Mouse (Mus musculus): Measurements from ENCODE around the gene Mrfap1. TPM values are rescaled to one million over a fixed set of nuclear protein-coding genes. Genes with fewer than 3 reads are reported as not detected.

Gene Mrfap1
- polyA plus RNA-seq, 1 experiment: 92.4 TPM

DNA sequence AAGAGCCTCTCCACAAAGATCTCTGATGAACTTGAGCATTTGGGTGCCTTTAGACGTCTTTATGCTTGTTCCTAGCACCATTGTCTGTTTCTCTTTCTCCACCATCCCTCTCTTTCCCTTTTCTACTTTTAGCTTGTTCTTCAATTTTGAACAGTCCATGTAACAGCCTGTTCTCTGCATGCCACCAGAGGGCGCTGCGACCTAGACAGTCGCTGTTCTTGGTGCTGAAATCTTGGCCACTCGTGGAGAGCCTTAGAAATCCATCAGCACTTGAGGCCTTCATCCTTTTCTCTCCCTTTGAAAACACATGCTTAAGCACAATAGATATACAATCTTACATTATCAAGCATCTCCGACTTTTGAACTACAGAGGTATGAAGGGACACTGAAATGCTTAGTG lies 39.4 kb upstream of the Mrfap1 start:
- TF ChIP-seq POLR2A (IDR thresholded peaks at IDR 0.05; ENCODE audit: control insufficient read depth, extremely low read depth, insufficient read depth, low read length, poor library complexity) (no peak), CTCF (IDR thresholded peaks at IDR 0.05; ENCODE audit: borderline replicate concordance, control insufficient read depth, extremely low read depth, insufficient read depth, low read length, poor library complexity) (peak; percentile 75; the same call in 1 of the 2 replicates)
- Histone ChIP-seq H3K27me3 (ENCODE audit: control insufficient read depth, insufficient read depth, low read length) (no peaks in the 10 kb centered on the region), H3K36me3 (ENCODE audit: control insufficient read depth, insufficient read depth, low read length) (no peaks in the 10 kb centered on the region), H3K27ac (ENCODE audit: control insufficient read depth, insufficient read depth, low read length) (no peak overlapping the region), H3K4me3 (ENCODE audit: control insufficient read depth, insufficient read depth, low read length) (no peak overlapping the region), H3K4me1 (replicated peaks; ENCODE audit: control insufficient read depth, insufficient read depth, low read length) (peaks cover 4% of the 10 kb centered on the region)
- peak; percentile 63 for DNase-seq
- WGBS: 2% methylated on average over 6 of the region's 6 CpGs

GRCm38 (mm10) chr5:36831272-36831671 lies 34.7 kb upstream of the Mrfap1 start:
- Histone ChIP-seq H3K27me3 (ENCODE audit: control insufficient read depth, insufficient read depth, low read length) (no peaks in the 10 kb centered on the region), H3K36me3 (ENCODE audit: control insufficient read depth, insufficient read depth, low read length) (no peaks in the 10 kb centered on the region), H3K4me3 (ENCODE audit: control insufficient read depth, insufficient read depth, low read length) (no peak overlapping the region), H3K4me1 (replicated peaks; ENCODE audit: control insufficient read depth, insufficient read depth, low read length) (peaks cover 14% of the 10 kb centered on the region), H3K27ac (ENCODE audit: control insufficient read depth, insufficient read depth, low read length) (no peak overlapping the region)
- TF ChIP-seq POLR2A (IDR thresholded peaks at IDR 0.05; ENCODE audit: control insufficient read depth, extremely low read depth, insufficient read depth, low read length, poor library complexity) (no peak), CTCF (IDR thresholded peaks at IDR 0.05; ENCODE audit: borderline replicate concordance, control insufficient read depth, extremely low read depth, insufficient read depth, low read length, poor library complexity) (no peak)
- WGBS: 67% methylated on average over 7 of the region's 7 CpGs
- DNase-seq: no peak

DNA sequence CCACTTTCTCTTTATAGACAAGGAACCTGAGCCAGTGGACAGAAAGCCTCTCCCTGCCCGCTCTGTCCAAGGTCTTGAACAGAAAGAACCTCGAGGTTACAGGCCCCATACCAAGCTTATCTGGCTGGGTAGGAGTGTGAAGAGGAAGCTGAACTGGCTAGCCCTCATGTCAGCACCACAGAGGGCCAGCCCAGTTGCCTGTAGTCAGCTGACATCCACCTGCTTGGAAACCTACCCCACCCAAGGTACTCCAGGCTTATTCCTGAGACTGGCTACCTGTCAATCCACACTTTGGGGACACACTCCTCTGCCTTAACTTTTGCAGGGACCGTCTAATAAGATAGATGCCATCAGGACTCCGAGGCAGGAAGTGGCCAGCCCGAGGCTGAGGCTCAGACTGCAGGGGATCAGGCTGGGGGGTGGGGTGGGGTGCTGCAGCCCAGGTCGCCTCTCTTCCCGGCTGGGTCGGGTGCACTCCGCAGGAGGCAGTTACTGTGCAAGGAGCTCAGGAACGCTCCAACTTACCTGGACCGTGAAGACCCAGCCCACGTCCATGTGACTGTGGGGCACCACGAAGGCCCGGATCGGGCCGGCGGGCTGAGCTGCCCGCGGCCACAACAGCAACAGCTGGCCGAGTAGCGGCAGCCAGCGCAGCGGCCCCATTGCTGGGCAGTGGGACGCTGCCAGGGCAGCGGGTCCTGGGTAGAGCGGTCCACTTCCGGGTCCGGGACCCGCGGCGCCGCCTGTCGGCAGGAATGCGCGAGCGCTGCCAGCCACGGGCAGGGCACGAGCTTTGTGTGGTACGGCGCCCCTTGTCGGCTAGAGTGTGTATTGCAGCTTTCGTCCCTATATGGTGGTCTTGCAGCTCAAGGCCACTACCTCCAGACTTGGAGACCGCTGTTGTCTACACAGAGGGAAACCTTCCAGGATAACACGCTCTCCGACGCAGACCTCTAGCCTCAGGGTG lies 33.6 kb upstream of the Mrfap1 start, which contains the start of gene Man2b2:
TSS of gene Man2b2 (minus strand) at position 741 of the 967 bp plus-strand sequence.
- DNase-seq: peak; percentile 89

DNA sequence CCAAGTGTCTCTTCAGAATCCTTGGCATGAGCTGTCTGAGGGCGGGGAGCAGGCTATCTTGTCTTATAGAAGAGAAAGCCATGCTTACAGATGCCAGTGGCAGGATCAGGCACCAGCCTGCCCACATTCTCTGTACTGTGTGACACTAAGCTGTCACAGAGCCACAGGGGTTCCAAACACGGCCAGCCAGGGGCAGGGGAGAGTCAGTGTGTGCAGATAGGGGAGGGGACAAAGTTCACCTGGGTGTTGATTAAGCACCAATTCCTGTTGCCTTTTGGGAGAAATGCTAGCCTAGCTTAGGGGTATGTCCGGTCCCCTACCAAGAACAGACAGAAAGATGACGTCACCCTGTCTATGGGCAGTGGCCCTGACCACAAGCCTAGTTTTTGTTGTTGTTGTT lies 32.5 kb upstream of the Mrfap1 start:
- no peak for TF ChIP-seq CTCF (IDR thresholded peaks at IDR 0.05; ENCODE audit: borderline replicate concordance, control insufficient read depth, extremely low read depth, insufficient read depth, low read length, poor library complexity)
- TF ChIP-seq POLR2A (IDR thresholded peaks at IDR 0.05; ENCODE audit: control insufficient read depth, extremely low read depth, insufficient read depth, low read length, poor library complexity): no peak
- peaks cover 14% of the 10 kb centered on the region for H3K4me1 ChIP-seq (replicated peaks; ENCODE audit: control insufficient read depth, insufficient read depth, low read length)
- H3K27ac ChIP-seq (ENCODE audit: control insufficient read depth, insufficient read depth, low read length): no peak overlapping the region
- H3K36me3 ChIP-seq (ENCODE audit: control insufficient read depth, insufficient read depth, low read length): no peaks in the 10 kb centered on the region
- H3K27me3 ChIP-seq (ENCODE audit: control insufficient read depth, insufficient read depth, low read length): no peaks in the 10 kb centered on the region
- no peak for DNase-seq
- 96% methylated on average over 4 of the region's 4 CpGs for WGBS
- no peak overlapping the region for H3K4me3 ChIP-seq (ENCODE audit: control insufficient read depth, insufficient read depth, low read length)

More for the DNA sequence above, 33.6 kb upstream of the Mrfap1 start, which contains the start of gene Man2b2:
- Histone ChIP-seq H3K27ac (ENCODE audit: control insufficient read depth, insufficient read depth, low read length) (no peak within 1 kb of the TSS), H3K27me3 (ENCODE audit: control insufficient read depth, insufficient read depth, low read length) (no peaks in the 10 kb centered on the region), H3K36me3 (ENCODE audit: control insufficient read depth, insufficient read depth, low read length) (no peaks in the 10 kb centered on the region), H3K4me1 (replicated peaks; ENCODE audit: control insufficient read depth, insufficient read depth, low read length) (peaks cover 14% of the 10 kb centered on the region), H3K4me3 (ENCODE audit: control insufficient read depth, insufficient read depth, low read length) (peak within 1 kb of the TSS; percentile 83)
- 0 out of 2 replicates have a peak, but pooled peaks have one; percentile 21 for TF ChIP-seq POLR2A (IDR thresholded peaks at IDR 0.05; ENCODE audit: control insufficient read depth, extremely low read depth, insufficient read depth, low read length, poor library complexity)
- TF ChIP-seq CTCF (IDR thresholded peaks at IDR 0.05; ENCODE audit: borderline replicate concordance, control insufficient read depth, extremely low read depth, insufficient read depth, low read length, poor library complexity): peak; percentile 99
- WGBS: 2% methylated on average over 46 of the region's 46 CpGs

GRCm38 (mm10) chr5:36822907-36823306 lies 26.3 kb upstream of the Mrfap1 start:
- H3K4me3 ChIP-seq (ENCODE audit: control insufficient read depth, insufficient read depth, low read length): no peak overlapping the region
- H3K4me1 ChIP-seq (replicated peaks; ENCODE audit: control insufficient read depth, insufficient read depth, low read length): no peaks in the 10 kb centered on the region
- TF ChIP-seq CTCF (IDR thresholded peaks at IDR 0.05; ENCODE audit: borderline replicate concordance, control insufficient read depth, extremely low read depth, insufficient read depth, low read length, poor library complexity): no peak
- TF ChIP-seq POLR2A (IDR thresholded peaks at IDR 0.05; ENCODE audit: control insufficient read depth, extremely low read depth, insufficient read depth, low read length, poor library complexity): no peak
- no peak overlapping the region for H3K27ac ChIP-seq (ENCODE audit: control insufficient read depth, insufficient read depth, low read length)
- DNase-seq: no peak
- H3K36me3 ChIP-seq (ENCODE audit: control insufficient read depth, insufficient read depth, low read length): no peaks in the 10 kb centered on the region; the same call in 1 of the 2 replicates
- H3K27me3 ChIP-seq (ENCODE audit: control insufficient read depth, insufficient read depth, low read length): no peaks in the 10 kb centered on the region
- WGBS: 100% methylated on average over 4 of the region's 4 CpGs

GRCm38 (mm10) chr5:36820142-36820541 lies 23.6 kb upstream of the Mrfap1 start:
- TF ChIP-seq POLR2A (IDR thresholded peaks at IDR 0.05; ENCODE audit: control insufficient read depth, extremely low read depth, insufficient read depth, low read length, poor library complexity) (no peak), CTCF (IDR thresholded peaks at IDR 0.05; ENCODE audit: borderline replicate concordance, control insufficient read depth, extremely low read depth, insufficient read depth, low read length, poor library complexity) (peak; percentile 88)
- H3K27me3 ChIP-seq (ENCODE audit: control insufficient read depth, insufficient read depth, low read length): no peaks in the 10 kb centered on the region
- DNase-seq: peak; percentile 53
- no peaks in the 10 kb centered on the region; the same call in 1 of the 2 replicates for H3K36me3 ChIP-seq (ENCODE audit: control insufficient read depth, insufficient read depth, low read length)
- H3K27ac ChIP-seq (ENCODE audit: control insufficient read depth, insufficient read depth, low read length): no peak overlapping the region
- H3K4me1 ChIP-seq (replicated peaks; ENCODE audit: control insufficient read depth, insufficient read depth, low read length): no peaks in the 10 kb centered on the region
- no peak overlapping the region for H3K4me3 ChIP-seq (ENCODE audit: control insufficient read depth, insufficient read depth, low read length)
- WGBS: 87% methylated on average over 6 of the region's 6 CpGs

All from thymus, adult 2 months (tissue).